Mouse (Mus musculus): ENCODE results near the gene Cdc42bpb.

- TF ChIP-seq CTCF (IDR thresholded peaks at IDR 0.05; ENCODE audit: borderline replicate concordance, extremely low read depth, insufficient read depth, insufficient read length) (no peak), POLR2A (IDR thresholded peaks at IDR 0.05; ENCODE audit: borderline replicate concordance, extremely low read depth, insufficient read depth, insufficient read length, poor library complexity, severe bottlenecking) (no peak)
These were observed 24.0 kb downstream of the Cdc42bpb start for GRCm38 (mm10) chr12:111353439-111353915.

Data from brain, embryonic 14.5 days (tissue).